Mouse (Mus musculus) heart, postnatal 10 days (tissue): ENCODE data around the gene Nlrp6. TPM values are rescaled to one million over a fixed set of nuclear protein-coding genes. Genes with fewer than 3 reads are reported as not detected.

Source experiments
- DNase-seq, 2 experiments: peaks; one replicate each; pipeline ENCODE4 v3.0.0; 2021
- intact Hi-C: fragments of 180-260 bp; cut with DNase I; formaldehyde crosslinking; loops from one replicate; pipeline ENCODE4 v1.15.1; 2025
- total RNA-seq, 2 experiments: library from RNA; stranded (reverse); gene quantifications; 2 replicates each; pipeline ENCODE4 v1.2.3; 2021

The Nlrp6 gene
- total RNA-seq, 2 experiments from 2014 or later = not detected

DNA sequence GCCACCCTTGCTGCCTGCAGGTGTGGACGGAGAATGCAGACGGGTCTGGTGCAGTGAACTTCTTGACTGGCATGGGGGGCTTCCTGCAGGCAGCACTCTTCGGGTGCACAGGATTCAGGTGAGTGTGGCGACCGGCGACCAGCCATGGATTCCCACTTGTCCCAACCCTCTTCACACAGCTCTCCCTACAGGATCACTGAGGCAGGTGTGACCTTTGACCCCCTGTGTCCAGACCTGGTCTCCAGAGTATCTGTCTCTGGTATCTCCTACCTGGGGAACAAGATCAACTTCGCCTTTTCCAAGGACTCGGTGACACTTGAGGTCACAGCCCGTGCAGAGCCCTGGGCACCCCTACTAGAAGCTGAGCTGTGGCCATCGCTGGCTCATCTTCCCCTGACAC lies 25.6 kb downstream of the Nlrp6 start:
- peak in 1 of 2 experiments; percentile 7 for DNase-seq
- intact Hi-C loops = loop anchor here (5.0 kb wide), 1 partner anchor 246 kb away; the partner anchor contains the start of genes Hras and Lrrc56

- DNase-seq = peak in 1 of 2 experiments; percentile 47
- intact Hi-C loops = loop anchor here (5.0 kb wide), 1 partner anchor 245 kb away; the partner anchor contains the start of genes Hras and Lrrc56
These were observed 26.3 kb downstream of the Nlrp6 start for GRCm38 (mm10) chr7:140946980-140947379.

DNA sequence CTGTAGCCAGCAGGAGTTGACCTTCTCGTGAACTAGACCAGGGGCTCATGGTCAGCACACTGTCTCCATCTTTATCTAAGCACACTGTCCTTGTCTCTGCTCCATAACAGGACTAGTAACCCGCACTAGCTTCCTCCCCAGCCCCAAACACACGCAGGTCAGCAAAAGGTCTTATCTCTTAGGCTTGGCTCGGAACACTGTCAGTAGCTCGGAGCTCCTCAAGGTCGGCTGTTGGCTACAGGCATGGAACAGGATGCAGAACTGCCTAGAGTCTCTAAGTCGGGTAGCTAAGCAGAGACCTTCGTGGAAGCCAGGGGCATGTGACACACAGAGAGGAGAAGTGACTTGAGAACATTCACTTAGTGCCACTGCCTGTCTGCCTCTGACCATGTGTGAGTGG lies 27.5 kb downstream of the Nlrp6 start:
- intact Hi-C loops = loop anchor here (5.0 kb wide), 1 partner anchor 244 kb away; the partner anchor contains the start of genes Hras and Lrrc56
- DNase-seq = peak in 1 of 2 experiments; percentile 40

DNA sequence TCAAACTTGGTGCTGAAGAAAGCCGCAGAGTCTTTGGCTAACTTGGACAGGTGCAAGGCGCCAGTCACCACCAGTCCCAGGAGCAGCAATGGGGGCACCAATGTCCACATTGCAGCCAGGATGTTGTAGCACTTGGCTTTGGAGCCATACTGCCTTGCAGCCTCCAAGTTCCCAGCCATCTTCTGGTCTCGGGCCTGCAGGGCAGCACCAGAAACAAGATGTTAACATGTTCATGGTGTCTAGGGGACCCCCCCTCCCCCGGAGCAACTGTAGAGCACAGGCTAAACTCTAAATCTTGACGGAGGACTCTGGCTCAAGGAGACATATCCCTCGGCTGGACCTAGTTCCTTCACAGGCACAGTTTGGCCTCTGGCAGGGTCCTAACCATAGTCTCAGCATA lies 28.6 kb downstream of the Nlrp6 start:
- no peak for DNase-seq
- intact Hi-C loops = loop anchor here (5.0 kb wide), 1 partner anchor 243 kb away; the partner anchor contains the start of genes Hras and Lrrc56

DNA sequence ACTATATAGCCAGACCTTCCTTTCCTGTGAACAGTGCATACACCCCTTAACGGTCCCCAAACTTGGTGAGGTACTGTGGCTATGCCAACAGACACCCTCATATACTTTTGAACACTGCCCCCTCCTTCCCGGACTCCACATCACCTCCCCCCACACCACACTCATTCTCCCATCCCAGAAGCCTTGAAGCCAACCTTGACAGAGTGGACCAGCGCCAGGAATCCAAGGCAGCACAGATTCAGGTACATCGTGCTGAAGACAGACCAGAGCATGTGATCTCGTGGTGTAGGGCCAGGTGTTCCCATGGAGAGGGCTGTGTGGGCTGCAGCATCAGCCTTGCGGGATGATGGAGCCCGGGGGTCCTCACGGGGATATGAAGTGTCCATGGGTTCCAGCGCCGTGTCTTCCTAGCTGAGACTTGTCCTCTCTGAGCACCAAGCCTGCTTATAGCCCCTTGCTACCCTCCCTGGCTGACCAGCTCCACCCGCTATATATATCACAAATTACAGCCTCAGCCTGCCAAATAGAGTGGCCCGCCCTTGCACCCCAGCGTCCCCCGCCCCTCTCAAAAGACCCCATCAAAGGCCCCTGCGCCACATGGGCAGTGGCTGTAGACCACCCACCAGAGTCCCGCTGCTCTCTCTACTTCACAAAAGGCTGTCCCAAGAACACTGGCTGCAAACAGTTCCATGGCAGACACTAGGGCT lies 29.3 kb downstream of the Nlrp6 start, which contains the start of gene Ifitm5:
Gene Ifitm5 (minus strand): TSS at position 468 of the 707 bp plus-strand sequence.
- intact Hi-C loops = loop anchor here (5.0 kb wide), 2 partner anchors 93 to 242 kb away; partner anchors contain the start of genes Bet1l, Gm45785, Hras and Lrrc56
- no peak for DNase-seq

- peak; percentile 63 to 65 for DNase-seq
- intact Hi-C loops = loop anchor here (5.0 kb wide), 1 partner anchor 94 kb away; the partner anchor contains the start of genes Bet1l, Gm45785 and Ric8a
These were observed 30.3 kb downstream of the Nlrp6 start for GRCm38 (mm10) chr7:140951051-140951450.

GRCm38 (mm10) chr7:140951765-140952164 lies 31.1 kb downstream of the Nlrp6 start:
- DNase-seq = no peak
- intact Hi-C loops = loop anchor here (5.0 kb wide), 1 partner anchor 94 kb away; the partner anchor contains the start of genes Bet1l, Gm45785 and Ric8a

- DNase-seq = no peak
- intact Hi-C loops = loop anchor here (5.0 kb wide), 1 partner anchor 95 kb away; the partner anchor contains the start of genes Bet1l, Gm45785 and Ric8a
These were observed 31.7 kb downstream of the Nlrp6 start for GRCm38 (mm10) chr7:140952441-140952840.

- peak in 1 of 2 experiments; percentile 12 for DNase-seq
- intact Hi-C loops = loop anchor here (5.0 kb wide), 1 partner anchor 96 kb away; the partner anchor contains the start of genes Bet1l, Gm45785 and Ric8a
These were observed 32.4 kb downstream of the Nlrp6 start for GRCm38 (mm10) chr7:140953133-140953532.

GRCm38 (mm10) chr7:140953800-140954732 lies 33.4 kb downstream of the Nlrp6 start:
- peak in 1 of 2 experiments; percentile 26 for DNase-seq
- intact Hi-C loops = loop anchor here (5.0 kb wide), 1 partner anchor 97 kb away; the partner anchor contains the start of genes Bet1l, Gm45785 and Ric8a

- intact Hi-C loops = loop anchor here (1.0 to 5.0 kb wide), 4 partner anchors 13 to 223 kb away; partner anchors contain the start of genes Bet1l, Gm45785, Pgghg and Ric8a
- peak in 1 of 2 experiments; percentile 19 for DNase-seq
These were observed 34.0 kb downstream of the Nlrp6 start for GRCm38 (mm10) chr7:140954733-140955071.

- DNase-seq = no peak
- intact Hi-C loops = loop anchor here (1.0 to 5.0 kb wide), 3 partner anchors 14 to 222 kb away; partner anchors contain the start of gene Pgghg
These were observed 34.6 kb downstream of the Nlrp6 start for GRCm38 (mm10) chr7:140955342-140955741.

DNA sequence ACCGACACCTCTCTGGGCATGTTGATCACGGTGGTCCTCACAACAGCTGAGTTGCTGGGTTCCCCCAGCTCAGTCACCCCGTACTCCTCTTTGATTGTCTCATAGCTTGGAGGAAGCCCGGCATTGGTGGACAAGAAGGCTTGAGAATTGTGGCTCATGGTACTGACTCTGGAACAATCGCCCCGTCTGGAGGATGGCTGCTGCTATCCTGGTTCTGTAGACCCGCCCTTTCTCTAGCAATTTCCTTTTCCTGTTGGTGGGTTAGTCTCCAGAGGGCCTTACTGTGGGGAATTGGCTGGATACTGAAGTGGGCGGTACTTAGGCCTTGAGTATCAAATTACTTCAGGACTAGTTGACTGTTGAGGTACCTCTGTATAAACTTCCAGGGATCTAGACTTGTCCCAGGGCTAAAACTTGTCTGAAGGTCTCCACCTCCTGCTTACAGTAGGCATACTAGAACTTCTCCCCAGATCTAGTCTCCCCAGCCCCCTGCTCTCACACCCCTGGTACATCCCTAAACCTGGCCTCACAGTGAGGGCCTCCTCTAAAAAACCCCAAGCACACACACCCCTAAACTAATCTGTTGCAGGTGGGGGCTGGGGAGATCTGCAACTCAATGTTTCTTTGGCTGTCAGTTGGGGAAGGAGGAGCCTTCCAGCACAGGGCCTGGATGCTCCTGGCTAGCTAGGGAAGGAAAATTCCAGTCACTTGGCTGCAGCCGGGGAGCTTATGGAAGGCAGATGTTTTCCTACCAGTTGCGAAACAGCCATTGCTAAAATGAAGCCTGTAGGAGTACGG lies 35.3 kb downstream of the Nlrp6 start, which contains the start of the genes Gm45717 and Ifitm2:
Gene Gm45717 (minus strand): TSS at position 180 of the 798 bp plus-strand sequence.
Gene Ifitm2 (minus strand): TSS at position 230 of the 798 bp plus-strand sequence.
- peak; percentile 93 to 94 for DNase-seq
- intact Hi-C loops = loop anchor here (1.0 to 5.0 kb wide), 3 partner anchors 15 to 221 kb away; partner anchors contain the start of gene Pgghg

GRCm38 (mm10) chr7:140956556-140956869 lies 35.8 kb downstream of the Nlrp6 start:
- intact Hi-C loops = loop anchor here (5.0 kb wide), 2 partner anchors 49 to 221 kb away; no protein-coding TSS in a partner anchor
- DNase-seq = no peak

DNA sequence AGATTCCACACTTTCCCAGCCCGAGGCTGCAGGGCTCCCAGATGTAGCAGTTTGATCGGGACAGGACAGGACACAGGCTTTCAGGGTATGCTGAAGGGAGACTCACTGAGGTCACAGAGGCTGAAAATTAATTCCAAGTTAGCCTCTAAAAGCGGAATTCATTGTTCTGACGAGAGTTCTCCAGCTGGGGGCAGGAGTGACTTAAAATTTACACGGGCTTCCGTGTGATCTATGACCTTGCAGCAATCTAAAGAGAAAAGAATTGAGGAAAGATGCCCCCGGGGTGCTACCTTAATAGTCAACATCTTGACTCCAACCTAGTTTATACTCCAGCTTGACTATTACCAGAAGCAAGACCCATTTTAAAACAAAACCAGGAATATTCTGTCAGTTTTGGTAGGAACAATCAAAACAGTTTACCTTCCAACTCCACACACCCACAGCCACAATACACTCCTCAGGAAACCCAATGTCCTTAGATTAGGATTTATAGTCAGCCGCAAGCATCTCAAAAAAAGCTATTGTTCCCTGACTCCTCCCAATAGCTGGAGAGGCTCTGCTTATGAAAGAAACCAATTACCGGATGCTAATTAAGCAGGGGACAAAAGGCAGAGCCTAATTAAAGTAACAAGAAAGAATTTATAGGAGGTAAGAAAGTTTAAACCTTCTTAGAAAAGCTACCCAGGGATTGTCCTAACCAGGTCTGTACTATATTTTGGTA lies 38.6 kb downstream of the Nlrp6 start:
- intact Hi-C loops = loop anchor here (1.0 to 5.0 kb wide), 4 partner anchors 50 to 218 kb away; no protein-coding TSS in a partner anchor
- peak; percentile 64 to 73 for DNase-seq

DNA sequence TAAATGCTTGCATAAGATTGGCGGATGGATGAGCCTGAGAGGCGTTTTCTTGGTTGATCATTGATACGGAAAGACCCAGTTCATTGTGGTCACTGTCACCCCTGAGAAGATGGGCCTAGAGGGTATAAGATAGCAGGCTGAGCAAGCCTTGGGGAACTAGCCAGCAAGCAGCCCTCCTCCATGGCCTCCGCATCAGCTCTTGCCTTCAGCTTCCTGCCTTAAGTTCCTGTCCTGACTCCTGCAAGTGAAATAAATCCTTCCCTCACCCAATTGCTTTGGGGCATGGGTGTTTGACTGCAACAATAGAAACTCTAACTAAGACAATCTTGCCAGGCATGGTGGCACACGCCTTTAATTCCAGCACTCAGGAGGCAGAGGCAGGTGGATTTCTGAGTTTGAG lies 39.3 kb downstream of the Nlrp6 start:
- intact Hi-C loops = no loop called here
- no peak for DNase-seq

DNA sequence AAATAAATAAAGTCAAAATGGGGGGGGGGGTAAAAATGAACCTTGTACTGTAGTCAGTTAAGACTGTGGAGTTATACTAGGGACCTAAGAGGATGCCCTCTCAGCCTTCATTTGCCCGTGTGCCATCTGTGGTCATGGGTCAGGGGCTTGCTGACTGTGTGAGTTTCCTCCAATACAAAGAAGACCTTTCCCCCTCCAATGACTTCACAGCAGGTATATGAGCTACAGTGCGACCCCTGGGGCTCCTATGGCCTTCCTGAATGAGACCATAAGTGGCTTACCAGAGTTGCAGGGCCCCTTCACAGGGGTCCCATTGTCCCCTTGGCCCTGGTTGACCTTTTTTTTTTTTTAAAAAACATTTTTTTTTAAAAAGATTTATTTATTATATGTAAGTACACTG lies 40.7 kb downstream of the Nlrp6 start:
- intact Hi-C loops = no loop called here
- DNase-seq = no peak

- no peak for DNase-seq
- intact Hi-C loops = no loop called here
These were observed 42.0 kb downstream of the Nlrp6 start for GRCm38 (mm10) chr7:140962733-140963132.
